Mouse (Mus musculus): ENCODE data around the gene Sec16a. TPM values are rescaled to one million over a fixed set of nuclear protein-coding genes. Genes with fewer than 3 reads are reported as not detected.
A peak's percentile ranks its signal among the peaks of the same experiment; 100 is the strongest.

Gene Sec16a
- polyA plus RNA-seq, 1 experiment from 2014 or later = 7.8 TPM

DNA sequence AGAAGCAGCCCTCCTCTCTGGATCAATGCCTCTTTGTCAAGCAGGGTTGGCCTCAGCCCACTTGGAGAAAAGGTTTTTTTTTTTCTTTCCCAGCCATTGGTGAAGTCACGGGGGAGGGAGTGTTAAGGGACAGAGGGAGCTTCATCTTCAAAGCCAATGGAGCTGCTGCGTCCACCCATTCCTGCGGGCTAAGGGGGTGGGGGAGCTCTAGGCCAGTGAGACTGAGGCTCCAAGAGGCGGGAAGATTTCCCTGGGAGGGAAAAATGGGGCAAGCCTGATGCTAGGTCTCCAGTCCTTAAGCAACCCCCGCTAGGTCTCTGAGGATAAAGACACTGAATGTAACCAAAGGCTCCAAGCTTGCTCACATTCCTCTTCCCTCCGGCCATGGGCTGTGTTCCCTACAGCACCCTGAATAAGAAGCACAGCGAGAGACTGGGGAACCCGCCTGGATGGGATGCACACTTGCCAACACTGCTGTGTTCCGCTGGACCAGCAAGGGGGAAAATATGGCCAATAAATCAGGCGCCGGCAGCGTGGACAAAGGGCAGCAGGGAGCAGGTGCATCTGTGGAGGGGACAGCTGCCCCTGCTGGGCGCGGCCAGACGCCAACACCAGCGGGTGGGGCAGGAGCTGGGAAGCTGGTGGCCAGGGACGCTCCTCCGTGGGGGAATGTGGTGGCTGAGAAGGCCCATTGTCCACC, 42.5 kb upstream of the Sec16a start:
- Histone ChIP-seq H3K4me3 (ENCODE audit: low read depth, low read length) (no peak overlapping the region), H3K36me3 (replicated peaks; ENCODE audit: insufficient read depth, low read length) (peaks cover 2% of the 10 kb centered on the region; the same call in 1 of the 2 replicates), H3K4me1 (ENCODE audit: insufficient read depth) (peaks cover 76% of the 10 kb centered on the region), H3K4me2 (ENCODE audit: low read depth, low read length) (0 out of 2 replicates have a peak overlapping the region, but pooled peaks have one; percentile 15), H3K9ac (replicated peaks) (no peak overlapping the region), H3K27me3 (ENCODE audit: insufficient read depth, low read length) (no peaks in the 10 kb centered on the region), H3K9me3 (ENCODE audit: low read length) (no peaks in the 10 kb centered on the region), H3K27ac (ENCODE audit: low read depth) (no peak overlapping the region)
- no peak for ATAC-seq
- 59% methylated on average over 18 of the region's 18 CpGs for WGBS (ENCODE audit: insufficient replicate concordance)
- DNase-seq = no peak
- no peak for TF ChIP-seq CTCF (IDR thresholded peaks at IDR 0.05; ENCODE audit: low read depth)
- TF ChIP-seq EP300 (IDR thresholded peaks at IDR 0.05; ENCODE audit: low read depth) = no peak

DNA sequence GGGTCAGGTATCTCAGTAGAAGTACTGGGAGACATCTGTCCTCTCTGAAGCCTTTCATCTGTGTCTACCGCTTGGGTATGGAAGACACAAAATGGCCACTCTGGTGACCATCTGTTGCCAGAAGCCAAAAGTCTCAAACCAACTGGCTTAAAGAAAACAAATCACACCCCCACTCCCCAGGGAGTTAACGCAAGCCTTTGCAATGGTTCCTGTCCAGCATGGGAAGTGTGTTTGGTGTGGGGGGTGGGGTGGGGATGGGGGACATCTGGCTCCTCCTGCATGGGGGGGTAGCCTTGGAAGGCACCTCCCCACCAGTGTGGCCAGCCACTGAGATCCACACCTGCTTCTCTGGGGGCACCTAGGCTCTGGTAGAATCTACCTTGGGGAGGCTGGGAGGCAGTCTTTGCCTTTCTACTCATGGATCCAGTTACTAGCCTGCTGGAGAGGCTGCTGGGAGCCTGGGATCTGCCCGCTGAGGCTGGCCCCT, 41.9 kb upstream of the Sec16a start:
- WGBS (ENCODE audit: insufficient replicate concordance) = 62% methylated on average over 3 of the region's 3 CpGs
- TF ChIP-seq EP300 (IDR thresholded peaks at IDR 0.05; ENCODE audit: low read depth) (no peak), CTCF (IDR thresholded peaks at IDR 0.05; ENCODE audit: low read depth) (no peak)
- Histone ChIP-seq H3K27me3 (ENCODE audit: insufficient read depth, low read length) (no peaks in the 10 kb centered on the region), H3K36me3 (replicated peaks; ENCODE audit: insufficient read depth, low read length) (peaks cover 6% of the 10 kb centered on the region; the same call in 1 of the 2 replicates), H3K4me3 (ENCODE audit: low read depth, low read length) (no peak overlapping the region), H3K9me3 (ENCODE audit: low read length) (no peaks in the 10 kb centered on the region), H3K4me2 (ENCODE audit: low read depth, low read length) (0 out of 2 replicates have a peak overlapping the region, but pooled peaks have one; percentile 15), H3K9ac (replicated peaks) (no peak overlapping the region), H3K4me1 (ENCODE audit: insufficient read depth) (peaks cover 80% of the 10 kb centered on the region), H3K27ac (ENCODE audit: low read depth) (peak overlapping the region; percentile 18; the same call in 1 of the 2 replicates)
- DNase-seq = no peak
- ATAC-seq = no peak

DNA sequence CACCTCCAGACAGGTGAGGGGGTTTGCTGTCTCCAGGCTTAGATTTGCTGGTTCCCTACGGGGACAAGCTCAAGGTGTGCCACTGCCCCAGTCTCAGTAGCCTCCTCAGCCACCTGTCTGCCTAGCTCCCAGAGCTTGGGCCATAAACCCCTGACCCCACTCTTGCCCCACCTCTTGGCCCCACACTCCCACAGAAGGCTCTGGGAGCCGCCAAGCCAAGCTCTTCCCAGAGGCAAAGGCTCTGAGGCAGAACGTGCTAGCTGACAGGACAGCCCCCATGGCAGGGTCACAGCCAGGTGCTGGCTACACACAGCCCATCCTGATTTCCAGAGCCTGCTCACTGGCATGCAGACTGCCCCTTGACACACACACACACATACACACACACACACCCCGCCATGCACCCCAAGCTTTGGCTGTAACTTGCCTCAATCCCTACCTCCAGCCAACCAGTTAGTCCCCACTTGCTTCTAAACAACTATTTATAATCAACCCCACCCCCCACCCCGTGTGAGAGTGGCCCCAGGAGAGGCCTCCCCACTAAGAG, 41.3 kb upstream of the Sec16a start:
- 50% methylated on average over 5 of the region's 5 CpGs for WGBS (ENCODE audit: insufficient replicate concordance)
- Histone ChIP-seq H3K36me3 (replicated peaks; ENCODE audit: insufficient read depth, low read length) (peaks cover 7% of the 10 kb centered on the region), H3K4me1 (ENCODE audit: insufficient read depth) (peaks cover 85% of the 10 kb centered on the region), H3K27me3 (ENCODE audit: insufficient read depth, low read length) (no peaks in the 10 kb centered on the region), H3K4me3 (ENCODE audit: low read depth, low read length) (no peak overlapping the region), H3K9ac (replicated peaks) (no peak overlapping the region), H3K4me2 (ENCODE audit: low read depth, low read length) (no peak overlapping the region), H3K27ac (ENCODE audit: low read depth) (peak overlapping the region; percentile 18), H3K9me3 (ENCODE audit: low read length) (no peaks in the 10 kb centered on the region)
- ATAC-seq (no peak), DNase-seq (no peak)
- TF ChIP-seq CTCF (IDR thresholded peaks at IDR 0.05; ENCODE audit: low read depth) (no peak), EP300 (IDR thresholded peaks at IDR 0.05; ENCODE audit: low read depth) (no peak)

DNA sequence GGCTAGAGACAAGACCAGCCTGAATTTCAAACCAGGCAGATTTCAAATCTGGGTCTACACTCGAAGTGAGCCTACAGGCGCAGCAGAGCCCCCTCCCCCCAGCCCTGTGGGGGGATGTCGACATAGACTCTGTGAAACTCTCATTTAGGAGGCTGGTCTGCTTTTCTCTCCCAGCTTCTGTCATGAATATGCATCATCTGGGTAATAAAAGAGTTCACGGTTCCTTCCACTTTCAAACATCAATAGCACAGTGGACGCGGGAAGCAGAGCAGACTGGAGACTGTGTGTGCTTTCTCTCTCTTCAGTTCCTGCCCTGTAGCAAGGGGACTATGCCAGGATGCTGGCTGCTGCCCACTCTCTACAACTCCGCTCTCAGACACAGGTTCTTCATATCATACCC, 40.7 kb upstream of the Sec16a start:
- H3K9me3 ChIP-seq (ENCODE audit: low read length) = no peaks in the 10 kb centered on the region
- 0 out of 2 replicates have a peak overlapping the region, but pooled peaks have one; percentile 3 for H3K27ac ChIP-seq (ENCODE audit: low read depth)
- H3K4me2 ChIP-seq (ENCODE audit: low read depth, low read length) = no peak overlapping the region
- ATAC-seq (no peak), DNase-seq (no peak)
- 56% methylated on average over 7 of the region's 7 CpGs for WGBS (ENCODE audit: insufficient replicate concordance)
- no peaks in the 10 kb centered on the region for H3K27me3 ChIP-seq (ENCODE audit: insufficient read depth, low read length)
- H3K36me3 ChIP-seq (replicated peaks; ENCODE audit: insufficient read depth, low read length) = peaks cover 13% of the 10 kb centered on the region
- no peak overlapping the region for H3K9ac ChIP-seq (replicated peaks)
- no peak overlapping the region for H3K4me3 ChIP-seq (ENCODE audit: low read depth, low read length)
- TF ChIP-seq EP300 (IDR thresholded peaks at IDR 0.05; ENCODE audit: low read depth) (no peak), CTCF (IDR thresholded peaks at IDR 0.05; ENCODE audit: low read depth) (no peak)
- peaks cover 88% of the 10 kb centered on the region for H3K4me1 ChIP-seq (ENCODE audit: insufficient read depth)

DNA sequence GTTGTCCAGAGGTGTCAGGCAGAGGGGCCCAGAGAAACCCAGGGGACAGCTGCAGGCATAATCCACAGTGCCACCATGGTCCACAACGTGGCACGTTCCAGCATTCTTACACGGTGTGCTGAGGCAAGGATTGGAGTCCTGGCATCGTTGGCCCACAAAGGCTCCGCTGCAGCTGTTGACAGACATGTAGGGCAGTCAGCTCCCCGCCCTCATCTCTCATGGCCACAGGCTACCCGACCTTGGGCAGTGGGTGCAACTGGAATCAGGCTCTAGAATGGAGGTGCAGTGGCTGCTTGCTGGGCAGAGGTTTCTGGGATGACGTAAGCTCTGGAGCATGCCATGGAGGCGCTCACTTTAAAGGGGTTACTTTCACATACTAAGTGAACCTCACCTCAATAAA, 40.3 kb upstream of the Sec16a start:
- no peak overlapping the region for H3K4me2 ChIP-seq (ENCODE audit: low read depth, low read length)
- ATAC-seq = no peak
- H3K9me3 ChIP-seq (ENCODE audit: low read length) = no peaks in the 10 kb centered on the region
- peaks cover 84% of the 10 kb centered on the region for H3K4me1 ChIP-seq (ENCODE audit: insufficient read depth)
- H3K36me3 ChIP-seq (replicated peaks; ENCODE audit: insufficient read depth, low read length) = peaks cover 17% of the 10 kb centered on the region
- TF ChIP-seq EP300 (IDR thresholded peaks at IDR 0.05; ENCODE audit: low read depth) (no peak), CTCF (IDR thresholded peaks at IDR 0.05; ENCODE audit: low read depth) (no peak)
- no peaks in the 10 kb centered on the region for H3K27me3 ChIP-seq (ENCODE audit: insufficient read depth, low read length)
- H3K9ac ChIP-seq (replicated peaks) = no peak overlapping the region
- 71% methylated on average over 9 of the region's 9 CpGs for WGBS (ENCODE audit: insufficient replicate concordance)
- H3K4me3 ChIP-seq (ENCODE audit: low read depth, low read length) = no peak overlapping the region
- H3K27ac ChIP-seq (ENCODE audit: low read depth) = 0 out of 2 replicates have a peak overlapping the region, but pooled peaks have one; percentile 3
- no peak for DNase-seq

DNA sequence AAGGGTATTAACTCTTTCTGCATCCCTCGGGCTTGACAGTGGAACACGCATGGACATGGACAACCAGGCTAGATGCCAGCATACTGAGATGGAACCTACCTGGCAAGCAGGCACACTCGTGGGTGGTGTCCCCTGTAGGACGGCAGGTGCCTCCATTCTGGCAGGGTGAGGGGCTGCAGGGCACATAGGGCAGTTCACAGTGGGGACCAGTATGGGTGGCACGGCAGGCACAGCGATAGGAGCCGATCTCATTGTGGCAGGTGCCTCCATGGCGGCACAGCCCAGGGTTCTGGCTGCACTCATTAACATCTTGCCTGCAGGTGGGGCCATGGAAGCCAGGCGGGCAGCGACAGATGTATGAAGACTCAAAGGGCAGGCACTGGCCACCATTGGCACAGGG, 39.2 kb upstream of the Sec16a start:
- 77% methylated on average over 10 of the region's 10 CpGs for WGBS (ENCODE audit: insufficient replicate concordance)
- no peak for ATAC-seq
- peak overlapping the region; percentile 86 for H3K27ac ChIP-seq (ENCODE audit: low read depth)

More for the DNA sequence above, 39.2 kb upstream of the Sec16a start:
- H3K4me3 ChIP-seq (ENCODE audit: low read depth, low read length) = no peak overlapping the region
- peaks cover 79% of the 10 kb centered on the region for H3K4me1 ChIP-seq (ENCODE audit: insufficient read depth)
- TF ChIP-seq CTCF (IDR thresholded peaks at IDR 0.05; ENCODE audit: low read depth) (no peak), EP300 (IDR thresholded peaks at IDR 0.05; ENCODE audit: low read depth) (no peak)
- H3K4me2 ChIP-seq (ENCODE audit: low read depth, low read length) = no peak overlapping the region
- H3K9ac ChIP-seq (replicated peaks) = no peak overlapping the region
- no peak for DNase-seq
- H3K27me3 ChIP-seq (ENCODE audit: insufficient read depth, low read length) = no peaks in the 10 kb centered on the region
- no peaks in the 10 kb centered on the region for H3K9me3 ChIP-seq (ENCODE audit: low read length)
- H3K36me3 ChIP-seq (replicated peaks; ENCODE audit: insufficient read depth, low read length) = peaks cover 28% of the 10 kb centered on the region
